10 mouse cellular contexts compared by ENCODE assay signal in genomic region chr1:89138316-89138715, GRCm38 (mm10).
DNase-seq lines count a peak whose midpoint lies in the region; TF ChIP-seq lines count a peak whose summit lies in the region.
"Had no signal": no experiment of that assay in that cellular context is flagged by ENCODE, and none has a peak within 500 bp of the region (broad histone marks: within the 10 kb centered on the region; RNA-seq: fewer than 3 reads in every experiment).

No protein-coding gene starts in this region.

- TF ChIP-seq CTCF in cerebellum, adult 2 months (IDR thresholded peaks at IDR 0.05; ENCODE audit: borderline replicate concordance, insufficient read depth, low read depth, low read length): no peak

- no peaks in the 10 kb centered on the region for H3K27me3 ChIP-seq in cerebellum, adult 2 months (ENCODE audit: control insufficient read depth, insufficient read depth, low read length)
- H3K27me3 ChIP-seq in embryonic facial prominence, embryonic 10.5 days (replicated peaks; ENCODE audit: low read depth, poor library complexity, severe bottlenecking): no peaks in the 10 kb centered on the region

- peak; percentile 39 to 44 for DNase-seq in cerebellum, postnatal 14 days
- DNase-seq in cerebellum, adult 2 months: no peak
- peak; percentile 48 for DNase-seq in ovary, adult 18-20 months (ENCODE audit: low spot score)
- no peak for DNase-seq in ovary, postnatal 10 days (ENCODE audit: low spot score)
- peak; percentile 55 to 75 for DNase-seq in left cerebral cortex, postnatal 36 days (ENCODE audit: low spot score in 2 of 2)
- peak; percentile 79 for DNase-seq in testis, postnatal 10 days (ENCODE audit: low spot score)
- no peak for DNase-seq in embryonic facial prominence, embryonic 10.5 days (ENCODE audit: low spot score)
- no peak for DNase-seq in gastrocnemius, postnatal 10 days
- DNase-seq: adrenal gland, postnatal 14 days; gastrocnemius, postnatal 36 days had no signal

- TF ChIP-seq POLR2A in cerebellum, adult 2 months (IDR thresholded peaks at IDR 0.05; ENCODE audit: borderline replicate concordance, insufficient read depth, low read length): no peak

- H3K4me3 ChIP-seq in cerebellum, adult 2 months (replicated peaks; ENCODE audit: insufficient read depth, low read depth, low read length): no peak overlapping the region
- no peak overlapping the region for H3K4me3 ChIP-seq in embryonic facial prominence, embryonic 10.5 days

- H3K9me3 ChIP-seq in embryonic facial prominence, embryonic 10.5 days: 0 out of 2 replicates have a peak, but pooled peaks cover 2% of the 10 kb centered on the region

- peaks cover 68% of the 10 kb centered on the region for H3K36me3 ChIP-seq in embryonic facial prominence, embryonic 10.5 days (replicated peaks)

- 76% methylated on average over 5 of the region's 5 CpGs for WGBS in cerebellum, adult 2 months
- WGBS in embryonic facial prominence, embryonic 10.5 days: 86% methylated on average over 5 of the region's 5 CpGs

- intact Hi-C loops in left cerebral cortex, postnatal 36 days (cut with DNase I): loop anchor here (5.0 kb wide), 2 partner anchors 34 to 46 kb away; no protein-coding TSS in a partner anchor

- H3K27ac ChIP-seq in cerebellum, adult 2 months (ENCODE audit: insufficient read depth, low read length): no peak overlapping the region
- no peak overlapping the region for H3K27ac ChIP-seq in embryonic facial prominence, embryonic 10.5 days (replicated peaks)

- peaks cover 14% of the 10 kb centered on the region for H3K4me1 ChIP-seq in cerebellum, adult 2 months (ENCODE audit: control insufficient read depth, insufficient read depth, low read length)
- peaks cover 20% of the 10 kb centered on the region for H3K4me1 ChIP-seq in embryonic facial prominence, embryonic 10.5 days

Comparison
In these comparisons a context has a peak if more than half of its experiments do, and no peak if none do; other contexts are left out.
1. DNase-seq: peak in cerebellum, postnatal 14 days (2 of 2), ovary, adult 18-20 months (single experiment), left cerebral cortex, postnatal 36 days (2 of 2) and testis, postnatal 10 days (single experiment); none in cerebellum, adult 2 months (0 of 2), ovary, postnatal 10 days (single experiment), embryonic facial prominence, embryonic 10.5 days (single experiment) and gastrocnemius, postnatal 10 days (single experiment).